Mouse (Mus musculus) erythroblast, adult 5-6 weeks (primary cell): Measurements from ENCODE around the gene Tex2. TPM values are rescaled to one million over a fixed set of nuclear protein-coding genes. Genes with fewer than 3 reads are reported as not detected.
"Not testable (repeated sequence)": the region's sequence is repeated elsewhere in the genome, so short reads cannot be mapped to it uniquely, and the experiment has no call there.

Source experiments
- ATAC-seq: replicated peaks from 2 replicates; pipeline ENCODE4 v1.8.0; 2016; ENCODE audit warnings: moderate number of reproducible peaks, mild to moderate bottlenecking, moderate TSS enrichment, inconsistent platforms; ENCODE audit not compliant: poor library complexity, low FRiP score, severe bottlenecking
- total RNA-seq, 2 experiments: library from RNA; stranded (forward) in 1 of 2; stranded (reverse) in 1 of 2; fragments of 150-400 nt in 1 of 2; fragments of 200-764, 138-1000 nt in 1 of 2; gene quantifications; 2 replicates each; pipeline versions ENCODE4 v1.2.3 to v1.2.4; 2015 to 2017; ENCODE audit warnings: low replicate concordance in 2 of 2

Gene Tex2
- total RNA-seq, 2 experiments from 2014 or later = 8.6 to 17.5 TPM

GRCm38 (mm10) chr11:106491393-106491792 lies 121.8 kb downstream of the Tex2 start:
- 0 out of 2 replicates have a peak, but pooled peaks have one; percentile 41 for ATAC-seq

DNA sequence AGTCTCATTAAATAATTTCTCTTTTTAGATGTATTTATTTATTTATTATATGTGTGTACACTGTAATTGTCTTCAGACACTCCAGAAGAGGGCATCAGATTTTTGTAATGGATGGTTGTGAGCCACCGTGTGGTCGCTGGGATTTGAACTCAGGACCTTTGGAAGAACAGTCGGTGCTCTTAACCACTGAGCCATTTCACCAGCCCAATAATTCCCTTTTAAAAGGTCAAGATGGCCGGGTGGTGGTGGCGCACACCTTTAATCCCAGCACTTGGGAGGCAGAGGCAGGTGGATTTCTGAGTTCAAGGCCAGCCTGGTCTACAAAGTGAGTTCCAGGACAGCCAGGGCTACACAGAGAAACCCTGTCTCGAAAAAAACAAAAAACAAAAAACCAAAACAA lies 122.6 kb downstream of the Tex2 start:
- ATAC-seq = not testable (repeated sequence)

DNA sequence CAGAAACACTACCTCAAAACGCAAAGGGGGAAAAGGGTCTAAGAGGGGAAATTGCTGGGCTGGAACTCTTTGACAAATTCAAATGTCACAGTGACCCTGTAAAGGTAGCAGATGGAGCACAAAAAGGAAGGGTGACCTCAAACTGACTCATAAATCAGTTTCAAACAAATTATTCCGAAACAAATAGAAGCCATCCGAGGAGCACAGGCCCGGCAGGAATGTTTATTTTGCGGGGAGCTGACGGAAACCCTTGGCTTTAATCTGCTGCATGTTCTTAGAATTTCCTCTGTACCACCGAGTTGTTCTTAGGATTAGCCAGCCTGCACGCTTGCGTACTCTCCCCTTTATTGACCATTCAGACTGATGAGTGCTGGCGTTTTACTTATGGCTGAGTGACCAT lies 123.2 kb downstream of the Tex2 start:
- no peak for ATAC-seq

- no peak for ATAC-seq
Observed at GRCm38 (mm10) chr11:106489036-106489693, 124.1 kb downstream of the Tex2 start.

- ATAC-seq = peak; percentile 27
Observed at GRCm38 (mm10) chr11:106488126-106488561, 125.1 kb downstream of the Tex2 start.

- peak; percentile 94 for ATAC-seq
Observed at GRCm38 (mm10) chr11:106487733-106488115, 125.5 kb downstream of the Tex2 start, which contains the start of gene Ern1. Ern1 (minus strand) TSS chr11:106487852.

GRCm38 (mm10) chr11:106486866-106487732 lies 126.1 kb downstream of the Tex2 start:
- peak; percentile 26 for ATAC-seq

- 0 out of 2 replicates have a peak, but pooled peaks have one; percentile 32 for ATAC-seq
Observed at GRCm38 (mm10) chr11:106486042-106486865, 127.0 kb downstream of the Tex2 start.

DNA sequence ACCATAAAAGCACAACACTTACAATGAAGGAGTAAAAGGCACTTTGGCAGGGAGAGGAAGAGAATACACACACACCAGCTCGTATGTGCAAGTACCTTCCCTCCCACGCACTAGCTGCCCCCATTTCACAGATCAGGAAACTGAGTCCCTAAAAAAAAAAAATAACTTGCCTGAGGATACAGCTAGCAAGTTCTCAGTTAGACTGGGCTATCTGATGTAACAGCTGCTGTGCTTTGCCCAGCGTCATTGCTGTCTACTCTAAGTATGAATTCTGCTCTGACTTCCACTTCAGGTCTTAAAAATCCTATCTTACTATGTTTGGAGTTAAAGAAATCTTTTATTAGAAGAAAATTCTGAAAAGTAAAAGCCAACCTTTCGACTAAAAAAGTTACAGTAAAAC lies 127.6 kb downstream of the Tex2 start:
- 0 out of 2 replicates have a peak, but pooled peaks have one; percentile 35 for ATAC-seq

DNA sequence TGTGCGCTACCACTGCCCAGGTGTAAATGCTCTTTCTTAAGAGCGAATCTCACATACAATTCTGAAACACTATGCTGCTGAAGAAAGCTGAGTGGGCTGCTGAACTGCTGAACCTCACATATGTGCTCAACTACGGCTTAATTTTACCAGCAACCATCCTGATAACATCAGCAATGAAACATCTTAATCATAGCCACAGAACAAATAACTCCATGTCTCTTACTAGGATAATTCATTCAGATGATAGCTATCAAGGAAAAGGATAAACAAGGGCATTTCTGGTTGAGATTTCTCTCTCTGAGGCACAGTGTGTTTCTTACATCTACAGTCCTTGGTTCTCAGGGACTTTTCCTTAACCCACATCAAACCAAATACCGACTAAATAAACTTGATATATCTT lies 128.3 kb downstream of the Tex2 start:
- ATAC-seq = no peak

- ATAC-seq = no peak
Observed at GRCm38 (mm10) chr11:106482867-106483266, 130.4 kb downstream of the Tex2 start.

GRCm38 (mm10) chr11:106481651-106482050 lies 131.6 kb downstream of the Tex2 start:
- no peak for ATAC-seq

GRCm38 (mm10) chr11:106480530-106480885 lies 132.7 kb downstream of the Tex2 start:
- ATAC-seq = no peak

GRCm38 (mm10) chr11:106479619-106480529 lies 133.3 kb downstream of the Tex2 start:
- ATAC-seq = no peak

DNA sequence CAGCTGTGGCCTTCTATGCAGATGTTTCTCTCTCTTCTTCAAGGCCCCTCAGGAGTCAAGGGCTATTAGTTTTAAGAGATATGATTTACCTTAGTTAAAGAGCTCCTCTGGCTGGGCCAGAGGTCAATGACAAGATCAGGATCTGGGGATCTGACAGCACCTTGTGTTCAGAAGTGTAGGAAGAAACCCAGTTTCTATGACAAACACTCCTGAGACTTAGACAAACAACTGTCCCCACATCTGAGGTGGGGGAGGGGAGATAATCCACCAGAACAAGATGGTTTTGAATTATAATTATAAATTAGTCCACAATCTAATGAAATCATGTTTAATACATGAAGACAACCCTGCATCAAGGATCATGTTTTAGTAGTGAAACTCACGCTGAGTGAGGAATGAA lies 134.5 kb downstream of the Tex2 start:
- ATAC-seq = no peak

DNA sequence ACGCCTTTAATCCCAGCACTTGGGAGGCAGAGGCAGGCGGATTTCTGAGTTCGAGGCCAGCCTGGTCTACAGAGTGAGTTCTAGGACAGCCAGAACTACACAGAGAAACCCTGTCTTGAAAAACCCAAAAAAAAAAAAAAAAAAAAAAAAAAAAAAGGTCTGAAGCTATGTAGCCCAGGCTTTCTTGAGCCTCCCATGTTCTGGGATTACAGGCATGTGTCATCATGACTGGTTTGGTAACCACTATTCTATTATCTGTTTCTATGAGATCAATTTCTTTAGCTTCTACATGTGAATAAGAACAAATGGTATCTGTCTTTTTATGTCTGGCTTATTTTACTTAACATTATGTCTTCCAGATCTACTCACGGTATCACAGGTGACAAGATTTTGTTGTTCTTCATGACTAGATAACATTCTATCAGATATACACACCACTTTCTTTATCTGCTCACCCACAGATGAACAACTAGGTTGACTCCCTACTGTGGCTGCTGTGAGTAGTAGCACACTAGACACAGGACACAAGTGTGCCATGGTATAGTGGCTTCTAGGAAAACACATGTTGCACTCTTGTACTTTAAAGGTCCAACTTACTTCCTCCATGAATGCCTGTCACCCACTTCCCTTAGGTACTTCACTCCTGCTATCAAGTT lies 135.6 kb downstream of the Tex2 start:
- no peak for ATAC-seq

DNA sequence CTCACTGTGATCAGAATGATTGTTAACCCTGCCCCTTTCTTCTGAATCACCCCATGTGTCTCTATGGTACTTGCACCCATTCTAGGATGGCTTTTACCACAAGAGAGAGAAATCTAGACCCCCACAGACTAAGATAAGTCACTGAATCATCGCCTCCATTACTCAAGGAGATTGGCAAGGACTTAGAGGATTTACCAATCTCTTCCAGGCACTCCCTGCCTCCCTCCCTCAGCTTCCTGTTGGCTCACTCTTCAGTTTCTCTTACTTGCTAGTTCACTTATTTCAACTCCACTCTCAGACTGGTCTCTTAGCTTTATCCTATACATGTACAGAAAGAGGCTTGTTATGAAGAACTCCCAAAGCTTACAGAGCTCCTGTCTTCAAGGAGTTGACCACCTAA lies 137.9 kb downstream of the Tex2 start:
- ATAC-seq = no peak

DNA sequence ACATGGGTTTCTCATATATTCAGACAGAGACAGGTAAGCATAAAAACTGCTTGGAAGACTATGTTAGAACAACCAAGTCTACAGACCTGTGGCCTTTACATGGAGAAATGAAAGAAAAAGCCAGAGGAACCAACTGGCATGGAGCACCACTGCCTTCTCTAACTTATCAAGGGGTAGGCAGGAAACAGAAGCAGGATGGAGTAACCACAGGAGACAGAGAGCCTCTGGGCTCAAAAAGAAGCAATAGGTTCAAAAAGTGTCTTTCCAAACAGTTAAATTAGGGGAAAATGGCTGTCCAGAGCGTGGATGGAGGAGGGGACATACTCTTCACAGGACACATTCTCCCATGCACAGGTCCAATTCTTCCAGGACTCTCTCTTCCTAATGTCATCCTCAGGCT lies 141.6 kb downstream of the Tex2 start:
- ATAC-seq = no peak

DNA sequence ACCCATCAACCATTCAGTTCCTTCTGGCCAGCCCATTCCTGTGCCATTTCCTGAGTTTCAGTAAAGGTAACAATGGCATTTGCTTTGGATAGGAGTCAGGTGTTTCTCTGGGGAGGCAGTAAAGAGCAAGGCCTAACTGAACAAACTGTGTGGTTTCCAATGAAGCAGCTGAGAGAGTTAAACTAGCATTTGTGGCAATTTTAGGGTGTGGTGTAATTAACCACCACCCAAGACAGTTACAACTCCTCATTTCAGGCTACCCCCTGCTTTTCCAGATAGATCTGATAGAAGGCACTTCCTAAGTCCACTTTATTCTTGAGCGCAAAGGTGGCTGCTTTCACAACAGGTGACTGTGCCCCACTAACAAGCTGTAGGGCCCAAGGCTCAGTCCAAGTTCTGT lies 144.7 kb downstream of the Tex2 start:
- ATAC-seq = no peak
